Mouse (Mus musculus) gastrocnemius, postnatal 14 days (tissue): ENCODE measurements around the gene Ptpn21. TPM values are rescaled to one million over a fixed set of nuclear protein-coding genes. Genes with fewer than 3 reads are reported as not detected.

ENCODE experiments used
- DNase-seq: peaks from one replicate; pipeline ENCODE4 v3.0.0; 2021; ENCODE audit warnings: mixed read lengths
- intact Hi-C: fragments of 180-260 bp; cut with DNase I; formaldehyde crosslinking; loops from one replicate; pipeline ENCODE4 v1.15.1; 2025; ENCODE audit warnings: low total_unique reads
- total RNA-seq, 2 experiments: library from RNA; stranded (reverse); gene quantifications; 2 replicates each; pipeline ENCODE4 v1.2.3; 2021

Ptpn21 gene
- total RNA-seq, 2 experiments from 2014 or later: 20.4 to 28.1 TPM

DNA sequence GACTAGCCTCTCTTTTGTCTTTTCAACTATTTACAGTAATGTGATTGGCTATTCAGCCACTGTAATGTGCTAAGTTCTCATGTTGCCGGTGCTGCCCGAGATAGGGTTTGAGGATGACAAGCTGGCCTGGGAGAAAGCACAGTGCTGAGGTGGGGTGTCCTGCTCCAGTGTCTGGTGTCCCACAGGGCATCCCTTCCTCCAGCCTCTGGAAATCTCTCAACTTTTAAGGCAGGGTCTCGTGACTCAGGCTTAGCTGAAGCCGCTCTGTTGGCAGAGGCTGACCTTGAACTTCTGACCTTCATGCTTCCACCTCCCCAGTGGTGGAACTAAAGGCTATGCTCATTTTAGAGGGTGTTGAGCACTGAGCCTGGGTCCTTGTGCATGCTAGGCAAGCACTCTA, 66.8 kb downstream of the Ptpn21 start:
- DNase-seq: no peak
- intact Hi-C loops: loop anchor here (5.0 kb wide), 1 partner anchor 217 kb away; no protein-coding TSS in a partner anchor

- intact Hi-C loops: loop anchor here (5.0 kb wide), 1 partner anchor 217 kb away; no protein-coding TSS in a partner anchor
- no peak for DNase-seq
Measured at GRCm38 (mm10) chr12:98669864-98670263, 67.3 kb downstream of the Ptpn21 start.

DNA sequence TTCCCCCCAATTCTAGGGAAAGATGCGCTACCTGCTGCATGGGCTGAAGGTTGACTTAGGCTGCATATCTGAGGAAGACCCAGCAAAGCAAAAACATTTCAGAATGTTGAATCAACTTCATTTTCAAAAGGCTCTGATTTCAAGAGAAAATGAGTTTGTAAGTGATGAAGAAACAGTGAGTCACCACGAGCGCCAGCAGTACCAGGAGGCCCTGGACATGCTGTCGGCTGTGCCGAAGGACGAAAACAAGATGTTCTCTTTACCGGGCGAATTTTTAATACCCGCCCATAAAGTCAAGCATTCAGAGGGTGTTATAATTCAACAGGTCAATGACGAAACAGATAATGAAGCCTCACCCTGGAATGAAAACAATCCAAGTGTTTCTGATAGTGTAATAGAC, 68.1 kb downstream of the Ptpn21 start:
- no peak for DNase-seq
- intact Hi-C loops: no loop called here

GRCm38 (mm10) chr12:98668132-98668814, 68.9 kb downstream of the Ptpn21 start:
- intact Hi-C loops: no loop called here
- no peak for DNase-seq

GRCm38 (mm10) chr12:98662617-98663016, 74.6 kb downstream of the Ptpn21 start:
- intact Hi-C loops: no loop called here

DNA sequence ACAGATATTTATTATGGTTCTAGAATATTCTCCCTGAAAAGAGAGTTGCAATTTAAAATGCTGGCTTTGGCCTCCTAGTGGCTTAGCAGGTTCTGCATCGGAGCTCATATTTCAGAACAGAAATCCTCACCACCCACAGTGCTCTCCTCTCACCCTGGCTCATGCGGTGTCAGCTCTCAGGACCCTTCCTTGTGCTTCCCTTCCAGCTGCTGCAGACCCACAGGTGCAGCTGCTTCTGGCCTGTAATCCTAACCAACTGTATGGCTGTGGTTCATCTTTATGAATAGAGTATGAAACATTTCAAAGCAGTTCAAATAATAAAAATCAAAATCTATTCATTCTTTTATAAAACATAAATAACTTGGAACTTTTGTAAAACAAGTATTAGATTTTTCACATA, 80.3 kb downstream of the Ptpn21 start:
- no peak for DNase-seq
- intact Hi-C loops: no loop called here

More at GRCm38 (mm10) chr12:98662617-98663016, 74.6 kb downstream of the Ptpn21 start:
- DNase-seq: no peak

DNA sequence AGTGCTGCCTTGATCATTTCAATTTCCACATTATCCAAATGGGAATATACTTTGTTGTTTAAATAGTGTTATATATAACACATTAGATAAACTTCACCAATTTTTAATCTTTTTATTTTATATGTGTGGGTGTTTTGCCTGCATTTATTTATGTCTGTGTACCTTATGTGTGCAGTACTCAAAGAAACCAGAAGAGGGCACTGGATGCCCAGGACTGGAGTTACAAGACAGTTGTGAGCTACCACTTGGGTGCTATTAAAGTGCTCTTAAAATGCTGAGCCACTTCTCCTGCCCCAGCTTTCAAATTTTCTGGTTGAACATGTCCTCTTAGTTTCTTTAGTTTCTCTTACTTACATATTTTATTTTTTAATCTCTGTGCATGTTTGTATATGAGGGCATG, 92.4 kb downstream of the Ptpn21 start:
- DNase-seq: no peak
- intact Hi-C loops: no loop called here

DNA sequence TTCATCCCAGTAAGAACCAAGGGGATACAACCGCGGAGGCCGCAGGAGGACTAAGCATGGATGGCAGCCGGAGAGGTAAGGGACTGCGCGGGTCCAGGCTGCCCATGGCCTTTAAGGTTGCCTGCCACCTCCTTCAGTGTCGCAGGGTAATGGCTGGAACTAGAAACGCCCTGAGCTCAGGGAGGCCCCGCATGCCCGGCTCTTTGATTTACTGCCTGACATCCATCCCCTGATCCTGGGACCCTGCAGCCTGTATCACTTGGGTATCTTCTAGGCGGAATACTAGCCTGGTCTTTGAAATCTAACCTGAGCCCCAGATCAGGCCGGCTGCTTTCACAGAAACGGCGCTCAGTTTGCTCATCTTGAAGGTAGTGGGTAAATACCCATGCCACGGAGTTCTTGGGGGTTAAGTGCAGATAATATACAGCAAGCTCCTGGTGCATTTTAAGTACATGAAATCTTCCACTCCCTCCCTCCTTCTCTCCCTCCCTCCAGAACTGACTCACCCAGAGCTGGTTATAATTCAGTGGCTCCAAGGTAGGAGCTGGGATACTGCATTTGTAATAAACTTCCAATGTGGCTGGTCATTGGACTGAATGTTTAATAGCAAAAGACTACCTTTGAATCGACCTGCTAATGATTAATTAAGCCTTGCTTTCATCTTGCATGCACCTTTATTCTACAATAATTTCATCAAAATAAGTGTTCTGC, 108.8 kb downstream of the Ptpn21 start:
- intact Hi-C loops: no loop called here
- no peak for DNase-seq

- peak; percentile 82 for DNase-seq
- intact Hi-C loops: no loop called here
Measured at GRCm38 (mm10) chr12:98627392-98628259, 109.6 kb downstream of the Ptpn21 start, which contains the start of gene Spata7. Gene Spata7, plus strand, starts transcription at chr12:98628157.

Other genes with a start within 250 kb of the Ptpn21 start
- gene Kcnk10, start 159.1 kb downstream of the Ptpn21 start, total RNA-seq: under 1 TPM in 1 of 2 experiments, not detected in 1; 0.07 TPM
- gene Spata7, start 109.2 kb downstream of the Ptpn21 start, total RNA-seq: 1 to 10 TPM; 3.4 to 3.8 TPM
- 10 to 100 TPM; 39.7 to 41.8 TPM for gene Zc3h14, start 9.6 kb upstream of the Ptpn21 start, total RNA-seq
- gene Eml5, start 164.1 kb upstream of the Ptpn21 start, total RNA-seq: 1 to 10 TPM; 1.3 to 1.7 TPM
- gene Ttc8, start 183.2 kb upstream of the Ptpn21 start, total RNA-seq: 1 to 10 TPM; 8.8 to 9.1 TPM